Mouse (Mus musculus): ENCODE measurements at regions not wholly inside any gene's neighbourhood (a gene's known extent, or its start where the extent isn't known, plus 50 kb on each side); places are given as distances from the start of the nearest gene placed in this dataset.

DNA sequence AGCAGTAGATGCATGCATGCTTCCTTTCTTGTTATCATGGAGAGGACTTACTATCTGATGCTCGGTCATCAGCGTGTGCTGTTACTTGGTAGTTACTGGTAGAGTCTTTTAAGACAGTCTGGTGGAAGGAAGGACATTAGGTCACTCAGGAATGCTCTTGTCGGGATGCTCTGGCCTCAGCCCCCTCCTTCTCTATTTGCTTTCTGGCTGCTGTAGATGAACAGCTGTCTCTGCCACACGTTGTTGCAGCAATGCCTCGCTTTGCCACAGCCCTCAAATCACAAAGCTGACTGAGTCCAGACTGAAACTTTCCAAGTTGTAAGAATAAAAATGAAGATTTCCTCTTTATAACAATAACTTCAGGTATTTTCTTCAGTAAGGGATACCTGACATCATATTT is 282.1 kb upstream of the Slc30a5 start:
- TF ChIP-seq POLR2A (IDR thresholded peaks at IDR 0.05; ENCODE audit: low read depth, low read length) (no peak), CTCF (IDR thresholded peaks at IDR 0.05; ENCODE audit: extremely low read depth, insufficient read depth, insufficient read length, insufficient replicate concordance) (no peak)

Data from spleen, adult 2 months (tissue).